Mouse (Mus musculus): ENCODE data around the gene Ism2. TPM values are rescaled to one million over a fixed set of nuclear protein-coding genes. Genes with fewer than 3 reads are reported as not detected.
"Not testable (repeated sequence)": the region's sequence is repeated elsewhere in the genome, so short reads cannot be mapped to it uniquely, and the experiment has no call there.

Gene Ism2
- polyA plus RNA-seq, 1 experiment from 2014 or later, result 0.08 TPM

DNA sequence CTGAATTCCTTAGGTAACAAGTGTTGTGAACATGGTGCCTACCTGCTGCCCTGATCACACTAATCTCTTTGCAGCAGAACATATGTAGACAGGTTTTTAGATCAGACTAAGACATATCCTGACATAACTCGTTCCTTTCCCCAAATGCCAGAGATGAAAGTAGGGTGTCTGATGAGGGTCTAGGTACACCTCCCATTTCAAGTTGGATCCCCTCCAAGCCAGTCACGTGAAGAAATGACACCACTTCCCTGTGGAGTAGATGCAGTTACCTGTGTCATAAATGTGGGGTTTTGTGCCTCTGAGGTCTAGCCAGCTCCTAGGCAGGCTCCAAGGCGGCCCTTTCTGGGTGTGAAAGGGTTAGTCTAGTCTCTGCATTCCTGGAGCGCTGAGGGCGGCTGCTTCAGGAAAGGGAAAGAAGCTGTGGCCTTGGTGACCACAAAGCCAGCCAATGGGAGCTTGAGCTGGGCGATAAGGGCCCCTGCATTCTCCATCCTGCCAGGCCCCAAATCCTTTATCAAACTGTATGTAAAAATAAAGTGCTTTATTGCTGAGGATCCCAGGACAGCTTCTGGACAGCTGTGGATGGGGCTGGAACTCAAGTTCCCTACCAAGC lies 21.3 kb downstream of the Ism2 start:
- Histone ChIP-seq H3K4me1 (ENCODE audit: insufficient read depth) (0 out of 2 replicates have a peak, but pooled peaks cover 3% of the 10 kb centered on the region), H3K9me3 (ENCODE audit: low read length) (no peaks in the 10 kb centered on the region), H3K9ac (replicated peaks) (no peak overlapping the region), H3K4me2 (ENCODE audit: low read depth, low read length) (no peak overlapping the region), H3K27ac (ENCODE audit: low read depth) (no peak overlapping the region), H3K36me3 (replicated peaks; ENCODE audit: insufficient read depth, low read length) (peaks cover 24% of the 10 kb centered on the region), H3K4me3 (ENCODE audit: low read depth, low read length) (no peak overlapping the region), H3K27me3 (ENCODE audit: insufficient read depth, low read length) (no peaks in the 10 kb centered on the region)
- 21% methylated on average over 6 of the region's 6 CpGs for WGBS (ENCODE audit: insufficient replicate concordance)
- DNase-seq (no peak), ATAC-seq (peak; percentile 43; the same call in 1 of the 2 replicates)
- TF ChIP-seq EP300 (IDR thresholded peaks at IDR 0.05; ENCODE audit: low read depth) (no peak), CTCF (IDR thresholded peaks at IDR 0.05; ENCODE audit: low read depth) (no peak)

- H3K9ac ChIP-seq (replicated peaks); H3K27me3 ChIP-seq (ENCODE audit: insufficient read depth, low read length); H3K4me1 ChIP-seq (ENCODE audit: insufficient read depth); DNase-seq; ATAC-seq; H3K9me3 ChIP-seq (ENCODE audit: low read length); H3K4me3 ChIP-seq (ENCODE audit: low read depth, low read length); H3K27ac ChIP-seq (ENCODE audit: low read depth); H3K4me2 ChIP-seq (ENCODE audit: low read depth, low read length): not testable (repeated sequence)
- WGBS (ENCODE audit: insufficient replicate concordance), result 76% methylated on average over 4 of the region's 4 CpGs
- peaks cover 33% of the 10 kb centered on the region for H3K36me3 ChIP-seq (replicated peaks; ENCODE audit: insufficient read depth, low read length)
Measured at GRCm38 (mm10) chr12:87277251-87277650, 22.3 kb downstream of the Ism2 start.

- no peak for TF ChIP-seq CTCF (IDR thresholded peaks at IDR 0.05; ENCODE audit: low read depth)
- no peak for TF ChIP-seq EP300 (IDR thresholded peaks at IDR 0.05; ENCODE audit: low read depth)
- ATAC-seq (peak; percentile 72), DNase-seq (no peak)
- Histone ChIP-seq H3K27ac (ENCODE audit: low read depth) (peak overlapping the region; percentile 55), H3K36me3 (replicated peaks; ENCODE audit: insufficient read depth, low read length) (peaks cover 54% of the 10 kb centered on the region), H3K4me2 (ENCODE audit: low read depth, low read length) (no peak overlapping the region), H3K9me3 (ENCODE audit: low read length) (no peaks in the 10 kb centered on the region), H3K9ac (replicated peaks) (no peak overlapping the region), H3K27me3 (ENCODE audit: insufficient read depth, low read length) (no peaks in the 10 kb centered on the region), H3K4me3 (ENCODE audit: low read depth, low read length) (no peak overlapping the region), H3K4me1 (ENCODE audit: insufficient read depth) (0 out of 2 replicates have a peak, but pooled peaks cover 3% of the 10 kb centered on the region)
- 55% methylated on average over 9 of the region's 9 CpGs for WGBS (ENCODE audit: insufficient replicate concordance)
Measured at GRCm38 (mm10) chr12:87274853-87275831, 24.4 kb downstream of the Ism2 start.

DNA sequence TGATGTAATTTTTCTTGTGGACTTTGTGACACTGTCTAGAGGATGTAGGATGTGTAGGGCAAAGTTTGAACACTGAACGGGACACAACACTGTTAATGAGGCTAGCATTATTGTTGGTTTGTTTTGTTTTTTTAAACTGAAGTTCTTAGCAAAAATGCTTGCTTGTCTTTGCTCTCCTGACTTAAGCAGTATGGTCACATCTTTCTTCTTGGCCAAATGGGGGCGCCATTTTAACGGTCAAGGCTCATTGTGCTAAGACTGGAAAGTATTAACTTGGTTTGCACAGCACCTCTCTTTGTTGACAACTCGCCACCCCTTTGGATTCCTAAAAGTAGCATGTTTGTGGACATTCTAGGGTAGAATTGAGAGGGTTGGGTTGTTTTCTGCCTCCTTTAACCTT lies 31.8 kb downstream of the Ism2 start:
- DNase-seq (peak; percentile 44), ATAC-seq (no peak)
- Histone ChIP-seq H3K4me3 (ENCODE audit: low read depth, low read length) (peak overlapping the region; percentile 82), H3K36me3 (replicated peaks; ENCODE audit: insufficient read depth, low read length) (peaks cover 38% of the 10 kb centered on the region), H3K27ac (ENCODE audit: low read depth) (no peak overlapping the region), H3K4me2 (ENCODE audit: low read depth, low read length) (peak overlapping the region; percentile 85), H3K27me3 (ENCODE audit: insufficient read depth, low read length) (no peaks in the 10 kb centered on the region), H3K4me1 (ENCODE audit: insufficient read depth) (no peaks in the 10 kb centered on the region), H3K9me3 (ENCODE audit: low read length) (no peaks in the 10 kb centered on the region), H3K9ac (replicated peaks) (peak overlapping the region; percentile 90)
- peak; percentile 76 for TF ChIP-seq CTCF (IDR thresholded peaks at IDR 0.05; ENCODE audit: low read depth)
- TF ChIP-seq EP300 (IDR thresholded peaks at IDR 0.05; ENCODE audit: low read depth), result no peak
- WGBS (ENCODE audit: insufficient replicate concordance), result 14% methylated on average over 4 of the region's 4 CpGs

- no peak for TF ChIP-seq EP300 (IDR thresholded peaks at IDR 0.05; ENCODE audit: low read depth)
- no peak for TF ChIP-seq CTCF (IDR thresholded peaks at IDR 0.05; ENCODE audit: low read depth)
- Histone ChIP-seq H3K36me3 (replicated peaks; ENCODE audit: insufficient read depth, low read length) (peaks cover 31% of the 10 kb centered on the region), H3K27me3 (ENCODE audit: insufficient read depth, low read length) (no peaks in the 10 kb centered on the region), H3K4me3 (ENCODE audit: low read depth, low read length) (peak overlapping the region; percentile 82), H3K9ac (replicated peaks) (peak overlapping the region; percentile 90), H3K9me3 (ENCODE audit: low read length) (no peaks in the 10 kb centered on the region), H3K27ac (ENCODE audit: low read depth) (peak overlapping the region; percentile 92), H3K4me1 (ENCODE audit: insufficient read depth) (no peaks in the 10 kb centered on the region), H3K4me2 (ENCODE audit: low read depth, low read length) (peak overlapping the region; percentile 85)
- DNase-seq (no peak), ATAC-seq (peak; percentile 43)
- under 1% methylated on average over 25 of the region's 31 CpGs for WGBS (ENCODE audit: insufficient replicate concordance)
Measured at GRCm38 (mm10) chr12:87266827-87267603, 32.5 kb downstream of the Ism2 start.
